Mouse (Mus musculus): ENCODE measurements around the gene Map1s.

Map1s gene

GRCm38 (mm10) chr8:70898661-70899198 lies 7.0 kb upstream of the Map1s start:
- DNase-seq (ENCODE audit: low read depth, low spot score), result no peak

GRCm38 (mm10) chr8:70899226-70899625 lies 6.5 kb upstream of the Map1s start:
- DNase-seq (ENCODE audit: low read depth, low spot score), result no peak

DNA sequence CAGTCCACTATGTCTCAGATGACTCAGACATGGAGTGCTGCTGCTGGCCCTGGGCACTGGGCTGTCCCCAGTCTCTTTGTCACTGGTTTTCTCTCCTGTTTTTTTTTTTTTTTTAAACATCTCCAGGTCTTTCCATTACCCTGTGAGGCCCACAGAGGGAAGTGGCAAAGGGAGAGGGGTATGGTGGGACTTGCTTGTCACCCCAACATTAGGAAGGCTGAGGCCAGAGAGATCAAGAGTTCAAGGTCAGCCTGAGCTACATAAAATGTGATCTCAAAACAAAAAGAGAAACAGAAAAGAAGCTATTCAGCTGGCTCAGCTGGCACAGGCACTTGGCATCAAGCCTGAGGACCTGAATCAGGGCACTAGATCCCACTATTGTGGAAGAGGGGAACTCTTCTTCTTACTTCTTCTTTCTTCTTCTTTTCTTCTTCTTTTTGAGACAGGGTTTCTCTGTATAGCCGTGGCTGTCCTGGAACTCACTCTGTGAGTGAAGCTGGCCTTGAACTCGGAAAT lies 4.8 kb upstream of the Map1s start:
- DNase-seq (ENCODE audit: low read depth, low spot score), result no peak

DNA sequence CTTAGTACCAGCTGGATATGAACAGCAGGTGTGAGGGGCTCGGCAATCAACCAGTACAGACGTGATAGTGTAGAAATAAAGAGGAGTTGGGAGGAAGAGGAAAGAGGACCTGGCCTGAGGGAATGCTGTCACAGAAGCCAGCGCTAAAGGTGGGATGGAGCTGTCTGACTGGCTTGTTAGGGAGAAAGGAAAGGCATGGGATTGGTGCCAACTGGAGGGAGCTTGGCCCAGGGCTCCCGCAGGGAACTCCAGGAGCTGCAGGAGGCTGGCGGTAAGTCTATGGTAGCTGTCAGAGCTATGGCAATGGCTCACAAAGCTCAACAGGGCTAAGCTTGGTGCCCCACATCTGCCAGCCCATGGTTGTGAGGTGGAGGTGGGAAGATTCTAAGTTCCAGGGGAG lies 3.5 kb upstream of the Map1s start:
- DNase-seq (ENCODE audit: low read depth, low spot score), result no peak

- DNase-seq (ENCODE audit: low read depth, low spot score), result no peak
These were observed 2.6 kb upstream of the Map1s start for GRCm38 (mm10) chr8:70903112-70903511.

DNA sequence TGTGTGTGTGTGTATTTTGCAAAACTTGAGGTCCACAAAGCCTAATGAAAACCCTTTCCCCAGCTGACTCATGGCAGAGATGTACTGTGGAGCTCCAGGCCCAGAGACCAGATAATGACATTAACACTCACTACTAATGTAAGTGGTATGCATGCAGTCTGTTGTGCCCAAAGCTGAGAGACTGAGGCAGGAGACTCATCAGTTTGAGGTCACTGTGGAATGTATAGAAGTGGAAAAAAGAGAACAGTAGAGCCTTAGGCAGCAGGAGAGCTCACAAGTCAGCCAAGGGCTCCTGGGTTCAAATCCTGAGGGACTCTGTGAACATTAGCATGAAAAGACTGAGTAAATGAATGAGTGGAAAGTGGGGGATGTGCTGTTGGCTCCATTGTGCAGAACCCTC lies 2.1 kb upstream of the Map1s start:
- no peak for DNase-seq (ENCODE audit: low read depth, low spot score)

- no peak for DNase-seq (ENCODE audit: low read depth, low spot score)
These were observed 1.2 kb upstream of the Map1s start for GRCm38 (mm10) chr8:70904532-70904931.

- no peak for DNase-seq (ENCODE audit: low read depth, low spot score)
These were observed 285 bp upstream of the Map1s start for GRCm38 (mm10) chr8:70905463-70905830.

DNA sequence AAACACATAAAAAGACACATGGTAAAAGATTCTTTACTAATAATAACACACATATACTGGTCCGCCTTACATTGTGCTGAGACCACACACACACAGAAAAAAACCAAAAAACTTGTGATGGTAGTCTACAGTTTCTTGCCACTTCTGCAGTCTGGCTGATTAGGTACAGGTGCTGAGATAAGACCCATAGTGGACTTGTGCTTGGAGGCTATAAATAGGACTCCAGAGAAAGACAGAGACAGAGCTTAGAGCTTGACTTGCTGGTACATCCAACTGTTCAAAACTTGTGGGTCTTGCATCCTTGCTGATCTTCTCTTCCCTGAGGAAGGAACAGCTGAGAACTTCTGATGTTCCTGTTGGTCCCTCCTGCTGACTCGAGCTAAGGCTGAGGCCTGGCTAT lies 1.8 kb downstream of the Map1s start:
- DNase-seq (ENCODE audit: low read depth, low spot score), result no peak

DNA sequence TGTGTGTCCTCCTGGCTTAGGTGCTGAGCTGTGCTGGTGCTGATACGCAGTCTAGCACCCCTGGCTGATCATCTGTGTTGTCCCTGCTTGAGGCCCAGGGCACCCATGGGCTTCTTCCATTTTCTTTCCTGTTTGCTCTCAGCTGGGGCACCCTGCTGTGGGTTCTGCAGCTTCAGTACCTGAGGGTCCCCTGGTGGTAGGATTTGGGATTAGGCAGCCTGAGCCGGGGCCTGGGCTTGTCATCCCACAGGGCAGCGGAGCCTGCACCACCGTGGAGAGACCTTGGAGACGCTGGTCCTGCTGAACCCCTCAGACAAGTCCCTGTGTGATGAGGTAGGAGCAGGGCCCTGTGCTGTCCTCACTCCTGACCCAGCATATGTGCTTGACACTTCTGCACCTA lies 5.9 kb downstream of the Map1s start:
- DNase-seq (ENCODE audit: low read depth, low spot score), result no peak

DNA sequence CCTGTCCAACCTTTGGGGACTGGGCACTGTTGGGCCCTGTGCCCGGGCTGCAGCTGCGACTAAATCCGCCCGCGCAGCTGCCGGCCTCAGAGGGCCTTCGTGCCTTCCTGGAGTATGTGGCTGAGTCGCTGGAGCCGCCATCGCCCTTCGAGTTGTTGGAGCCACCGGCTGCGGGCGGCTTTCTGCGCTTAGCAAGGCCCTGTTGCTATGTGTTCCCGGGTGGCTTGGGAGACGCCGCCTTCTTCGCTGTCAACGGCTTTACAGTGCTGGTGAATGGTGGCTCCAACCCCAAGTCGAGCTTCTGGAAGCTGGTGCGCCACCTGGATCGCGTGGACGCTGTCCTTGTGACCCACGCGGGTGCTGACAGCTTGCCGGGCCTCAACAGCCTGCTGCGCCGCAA lies 7.2 kb downstream of the Map1s start:
- DNase-seq (ENCODE audit: low read depth, low spot score), result no peak

DNA sequence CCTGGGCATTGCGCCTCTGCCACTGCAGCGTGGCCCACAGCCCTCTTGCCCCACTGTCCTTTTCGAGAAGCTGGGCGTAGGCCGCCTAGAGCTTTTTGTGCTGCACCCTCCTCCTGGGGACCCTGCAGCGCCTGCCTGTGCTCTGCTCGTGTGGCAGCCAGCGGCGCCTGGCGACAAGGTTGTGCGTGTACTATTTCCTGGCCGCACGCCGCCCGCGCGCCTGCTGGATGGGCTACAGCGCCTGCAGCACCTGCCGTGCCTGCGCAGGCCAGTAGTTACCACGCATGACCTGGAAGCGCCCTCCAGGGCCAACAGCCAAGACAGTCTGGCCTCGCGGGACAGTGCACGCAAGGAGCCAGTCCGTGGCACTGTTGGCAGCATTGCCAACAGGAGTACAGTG lies 7.8 kb downstream of the Map1s start:
- no peak for DNase-seq (ENCODE audit: low read depth, low spot score)

DNA sequence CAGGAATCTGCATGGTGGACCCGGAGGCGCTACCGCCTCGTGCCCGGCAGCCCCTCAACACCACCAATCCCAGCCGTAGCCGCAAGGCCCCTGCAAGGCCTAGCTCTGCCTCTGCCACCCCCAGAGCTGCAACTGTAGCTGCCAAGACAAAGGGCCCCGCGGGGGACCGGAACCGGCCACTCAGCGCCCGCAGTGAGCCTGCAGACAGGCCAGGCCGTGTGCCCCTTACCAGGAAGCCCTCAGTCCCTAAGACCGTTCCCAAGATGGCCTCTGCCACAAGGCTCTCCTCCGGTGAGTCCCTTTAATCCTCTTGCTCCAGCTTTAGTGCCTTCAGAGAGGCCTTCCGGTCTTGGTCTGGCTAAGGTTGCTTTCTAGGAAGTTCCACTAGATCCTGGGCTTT lies 9.0 kb downstream of the Map1s start:
- no peak for DNase-seq (ENCODE audit: low read depth, low spot score)

- no peak for DNase-seq (ENCODE audit: low read depth, low spot score)
These were observed 14.6 kb downstream of the Map1s start for GRCm38 (mm10) chr8:70920049-70920922.

DNA sequence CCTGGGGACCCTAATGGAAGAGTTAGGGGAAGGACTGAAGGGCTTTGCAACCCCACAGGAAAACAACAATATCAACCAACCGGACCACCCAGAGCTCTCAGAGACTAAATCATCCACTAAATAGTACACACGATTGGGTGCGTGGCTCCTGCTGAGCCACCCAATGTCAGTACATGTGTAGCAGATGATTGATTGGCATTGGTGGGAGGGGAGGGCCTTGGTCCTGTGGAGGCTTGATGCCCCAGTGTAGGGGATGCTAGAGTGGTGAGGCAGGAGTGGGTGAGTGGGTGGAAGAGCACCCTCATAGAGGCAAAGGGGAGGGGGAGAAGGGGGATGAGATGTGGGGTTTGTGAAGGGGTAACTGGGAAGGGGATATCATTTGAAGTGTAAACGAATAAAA lies 18.4 kb downstream of the Map1s start:
- DNase-seq (ENCODE audit: low read depth, low spot score), result no peak

- DNase-seq (ENCODE audit: low read depth, low spot score), result no peak
These were observed 20.0 kb downstream of the Map1s start for GRCm38 (mm10) chr8:70925754-70926153.

DNA sequence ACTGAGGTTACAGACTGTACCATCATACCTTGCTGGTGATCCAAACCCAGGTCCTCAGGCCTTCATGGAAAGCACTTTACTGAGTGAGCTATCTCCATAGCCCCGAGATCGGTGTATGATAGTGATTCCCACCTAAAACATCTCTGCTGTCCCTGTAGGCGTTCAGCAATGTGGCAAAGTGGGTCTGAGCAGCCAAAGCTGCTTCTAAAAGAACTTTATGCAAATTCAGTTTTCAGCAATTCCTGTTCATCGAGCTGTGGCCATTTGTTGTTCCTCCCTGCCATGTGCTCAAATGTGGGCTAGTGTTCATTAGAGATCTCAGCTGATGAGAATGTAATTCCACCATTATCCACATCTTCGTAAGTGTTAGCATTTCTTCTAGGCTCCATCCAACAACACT lies 20.7 kb downstream of the Map1s start:
- no peak for DNase-seq (ENCODE audit: low read depth, low spot score)

- no peak for DNase-seq (ENCODE audit: low read depth, low spot score)
These were observed 22.4 kb downstream of the Map1s start for GRCm38 (mm10) chr8:70928096-70928495.

DNA sequence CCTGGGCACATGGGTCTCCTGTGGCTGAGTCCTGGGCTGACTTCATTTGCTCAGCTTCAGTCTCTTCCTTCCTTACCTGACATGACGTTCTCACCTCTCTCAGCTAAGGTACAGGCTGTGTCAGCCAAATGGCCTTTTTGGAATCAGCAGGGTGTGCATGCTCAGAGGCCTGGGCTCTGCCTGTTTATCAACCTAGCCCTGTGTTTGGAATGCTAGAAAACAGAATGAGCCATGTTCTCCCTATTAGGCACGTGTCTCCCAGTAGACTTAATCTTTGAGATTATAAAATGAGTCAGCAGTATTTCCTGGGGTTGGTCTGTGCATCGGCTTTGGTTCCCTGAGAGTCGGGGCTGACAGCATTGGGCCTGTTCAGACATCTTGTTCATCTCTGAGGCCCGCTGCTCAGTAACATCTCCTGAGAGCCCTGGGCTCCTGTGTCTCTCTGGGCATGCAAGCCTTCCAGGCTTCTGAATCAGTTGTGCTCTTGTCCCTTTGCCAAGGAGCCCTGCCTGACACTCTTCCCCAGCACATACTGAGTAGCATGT lies 23.1 kb downstream of the Map1s start:
- no peak for DNase-seq (ENCODE audit: low read depth, low spot score)

DNA sequence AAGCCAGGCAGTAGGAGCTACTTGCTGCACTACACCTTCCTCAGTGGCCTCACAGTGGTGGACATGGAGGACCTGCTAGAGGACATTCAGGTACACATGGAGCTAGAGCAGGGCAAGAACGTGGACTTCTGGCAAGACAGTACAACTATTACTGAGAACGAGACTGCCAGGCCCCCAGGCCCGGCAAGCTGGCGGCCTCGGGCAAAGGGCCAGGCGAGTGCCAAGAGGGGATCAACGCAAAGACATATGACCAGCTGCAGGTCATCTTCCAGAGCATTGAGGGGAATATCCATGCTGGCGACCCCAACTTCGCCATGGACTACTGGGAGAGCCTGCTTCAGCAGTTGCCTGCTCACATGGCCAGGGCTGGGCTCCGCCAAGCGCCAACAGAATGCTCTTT lies 26.0 kb downstream of the Map1s start:
- DNase-seq (ENCODE audit: low read depth, low spot score), result no peak

DNA sequence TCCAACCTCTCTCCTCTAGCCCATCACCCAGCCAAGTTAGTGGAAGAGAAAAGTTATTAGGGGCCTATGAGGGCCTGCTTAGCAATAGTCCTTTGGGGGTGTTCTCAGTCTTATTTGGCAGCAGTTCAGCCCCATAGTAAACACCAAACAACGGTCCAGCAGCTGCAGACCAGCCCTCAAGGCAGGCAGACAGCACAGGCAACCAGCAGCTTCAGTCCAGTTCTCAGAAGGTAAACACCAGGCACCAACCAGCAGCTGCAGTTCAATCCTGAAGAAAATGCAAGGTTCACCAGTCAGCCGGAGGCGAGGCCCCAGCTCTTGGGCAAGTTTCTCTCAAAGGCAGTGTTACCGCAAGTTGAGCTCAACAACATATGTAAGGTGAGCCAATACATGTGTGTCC lies 27.3 kb downstream of the Map1s start:
- DNase-seq (ENCODE audit: low read depth, low spot score), result no peak

DNA sequence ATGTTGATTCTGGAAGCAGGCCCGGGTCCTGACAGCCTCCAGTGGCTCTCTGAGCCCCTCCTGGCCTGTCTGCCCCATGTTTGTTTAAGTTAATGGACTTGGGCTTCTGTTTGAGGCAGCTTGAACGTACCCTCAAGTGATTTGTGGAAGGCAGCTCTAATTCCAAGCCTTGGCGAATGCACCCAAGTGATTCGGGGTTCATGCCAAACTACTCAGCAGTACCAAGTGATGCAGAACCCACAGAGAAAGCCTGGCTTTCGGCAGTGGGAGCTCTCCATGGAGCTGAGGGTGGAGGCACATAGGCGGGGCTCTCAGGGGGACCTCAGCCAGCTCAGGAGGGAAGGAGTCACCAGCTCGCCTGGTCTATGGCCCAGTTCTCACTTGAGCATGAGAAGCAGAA lies 29.1 kb downstream of the Map1s start:
- no peak for DNase-seq (ENCODE audit: low read depth, low spot score)

DNA sequence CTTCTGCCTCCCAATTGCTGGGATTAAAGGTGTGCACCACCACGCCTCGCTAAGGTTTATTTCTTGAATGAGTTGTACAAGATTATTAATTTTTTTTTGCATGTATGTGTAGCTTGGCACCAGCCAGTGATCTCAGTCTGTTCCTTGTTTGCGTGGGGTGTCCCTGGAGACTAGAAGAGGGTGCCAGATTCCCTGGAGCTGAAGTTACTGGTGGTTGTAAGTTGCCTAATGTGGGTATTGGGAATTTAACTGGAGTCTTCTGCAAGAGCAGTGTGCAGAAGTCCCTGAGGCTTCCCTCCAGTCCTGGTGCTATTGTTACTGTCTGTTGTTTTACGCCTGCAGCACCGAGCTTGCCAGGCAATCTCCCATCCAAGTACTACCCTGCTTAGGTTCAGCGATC lies 31.5 kb downstream of the Map1s start:
- DNase-seq (ENCODE audit: low read depth, low spot score), result no peak

All from embryo, embryonic 11.5 days (tissue).